Mouse (Mus musculus) erythroblast, embryonic 14.5 days (primary cell): ENCODE results near the gene Eral1.

Experiments used
- GATA1 ChIP-seq: IDR thresholded peaks from 2 replicates; pipeline ENCODE4 v1.6.1; 2012; ENCODE audit warnings: low read length, inconsistent platforms, mixed read lengths
- TAL1 ChIP-seq: IDR thresholded peaks from 3 replicates; pipeline ENCODE4 v1.6.1; 2012; ENCODE audit warnings: low read length, inconsistent platforms, mixed read lengths

DNA sequence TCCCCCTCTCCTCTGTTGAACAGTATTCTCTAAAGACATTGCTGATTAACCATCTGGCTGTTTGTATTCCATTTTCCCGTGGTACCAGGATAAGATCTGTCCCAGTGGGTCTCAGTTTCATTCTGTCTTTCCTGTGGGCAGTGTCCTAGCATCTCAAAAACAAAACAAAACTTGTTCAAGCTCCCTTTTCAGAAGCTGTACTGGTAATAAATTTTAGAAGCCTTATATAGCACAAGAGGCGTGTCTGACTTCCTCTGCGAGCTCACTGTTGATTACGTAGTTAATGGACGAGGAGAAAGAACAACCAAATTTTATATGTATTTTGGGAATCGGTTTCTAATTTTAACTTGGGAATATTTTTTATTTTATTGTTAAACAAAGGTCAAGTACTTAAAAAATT lies 45.5 kb upstream of the Eral1 start:
- TF ChIP-seq TAL1 (no peak), GATA1 (no peak)
